Mouse (Mus musculus): ENCODE results near the gene 4933411K16Rik. TPM values are rescaled to one million over a fixed set of nuclear protein-coding genes. Genes with fewer than 3 reads are reported as not detected.

Gene 4933411K16Rik
- not detected in 2 replicates for polyA plus RNA-seq (2015; fragmentation: Nextera tagmentation; extraction: Ambion mirVana)

GRCm38 (mm10) chr19:42051948-42052347, at the start of gene 4933411K16Rik:
TSS of gene 4933411K16Rik (plus strand) at chr19:42052248.
- no peaks in the 10 kb centered on the region for H3K4me1 ChIP-seq (replicated peaks; ENCODE audit: control insufficient read depth, insufficient read depth, low read length)
- no peak for ATAC-seq (ENCODE audit: low read depth)
- H3K9ac ChIP-seq (ENCODE audit: low read length): no peak within 1 kb of the TSS
- H3K4me2 ChIP-seq (ENCODE audit: low read depth, low read length): no peak within 1 kb of the TSS
- H3K27ac ChIP-seq (ENCODE audit: low read length): no peak within 1 kb of the TSS
- no peaks in the 10 kb centered on the region for H3K27me3 ChIP-seq (ENCODE audit: control insufficient read depth, insufficient read depth, low read depth, low read length)
- H3K36me3 ChIP-seq (ENCODE audit: control insufficient read depth, insufficient read depth, low read length): no peaks in the 10 kb centered on the region
- WGBS: 77% methylated on average over 4 of the region's 4 CpGs
- H3K9me3 ChIP-seq (ENCODE audit: control insufficient read depth, low read length): no peaks in the 10 kb centered on the region
- no peak within 1 kb of the TSS for H3K4me3 ChIP-seq (ENCODE audit: low read length)

- Histone ChIP-seq H3K4me3 (ENCODE audit: low read length) (no peak overlapping the region), H3K9me3 (ENCODE audit: control insufficient read depth, low read length) (no peaks in the 10 kb centered on the region), H3K36me3 (ENCODE audit: control insufficient read depth, insufficient read depth, low read length) (no peaks in the 10 kb centered on the region), H3K27ac (ENCODE audit: low read length) (no peak overlapping the region), H3K27me3 (ENCODE audit: control insufficient read depth, insufficient read depth, low read depth, low read length) (no peaks in the 10 kb centered on the region), H3K4me2 (ENCODE audit: low read depth, low read length) (no peak overlapping the region), H3K9ac (ENCODE audit: low read length) (no peak overlapping the region), H3K4me1 (replicated peaks; ENCODE audit: control insufficient read depth, insufficient read depth, low read length) (peaks cover 21% of the 10 kb centered on the region)
- no peak for ATAC-seq (ENCODE audit: low read depth)
- WGBS: 65% methylated on average over 6 of the region's 6 CpGs
These were observed 47.8 kb upstream of the 4933411K16Rik start for GRCm38 (mm10) chr19:42004258-42004657.

- H3K4me3 ChIP-seq (ENCODE audit: low read length): no peak overlapping the region
- no peaks in the 10 kb centered on the region for H3K36me3 ChIP-seq (ENCODE audit: control insufficient read depth, insufficient read depth, low read length)
- H3K4me1 ChIP-seq (replicated peaks; ENCODE audit: control insufficient read depth, insufficient read depth, low read length): peaks cover 16% of the 10 kb centered on the region
- H3K9me3 ChIP-seq (ENCODE audit: control insufficient read depth, low read length): no peaks in the 10 kb centered on the region
- WGBS: 63% methylated on average over 3 of the region's 3 CpGs
- H3K27me3 ChIP-seq (ENCODE audit: control insufficient read depth, insufficient read depth, low read depth, low read length): no peaks in the 10 kb centered on the region
- ATAC-seq (ENCODE audit: low read depth): no peak
- H3K4me2 ChIP-seq (ENCODE audit: low read depth, low read length): no peak overlapping the region
- H3K9ac ChIP-seq (ENCODE audit: low read length): no peak overlapping the region
- H3K27ac ChIP-seq (ENCODE audit: low read length): no peak overlapping the region
These were observed 46.4 kb upstream of the 4933411K16Rik start for GRCm38 (mm10) chr19:42005616-42006015.

- H3K9me3 ChIP-seq (ENCODE audit: control insufficient read depth, low read length): no peaks in the 10 kb centered on the region
- no peak overlapping the region for H3K4me2 ChIP-seq (ENCODE audit: low read depth, low read length)
- no peaks in the 10 kb centered on the region for H3K27me3 ChIP-seq (ENCODE audit: control insufficient read depth, insufficient read depth, low read depth, low read length)
- no peak overlapping the region for H3K4me3 ChIP-seq (ENCODE audit: low read length)
- H3K36me3 ChIP-seq (ENCODE audit: control insufficient read depth, insufficient read depth, low read length): no peaks in the 10 kb centered on the region
- peaks cover 8% of the 10 kb centered on the region for H3K4me1 ChIP-seq (replicated peaks; ENCODE audit: control insufficient read depth, insufficient read depth, low read length)
- no peak overlapping the region for H3K27ac ChIP-seq (ENCODE audit: low read length)
- ATAC-seq (ENCODE audit: low read depth): no peak
- no peak overlapping the region for H3K9ac ChIP-seq (ENCODE audit: low read length)
- WGBS: 60% methylated on average over 8 of the region's 8 CpGs
These were observed 45.5 kb upstream of the 4933411K16Rik start for GRCm38 (mm10) chr19:42006568-42006967.

- no peaks in the 10 kb centered on the region for H3K9me3 ChIP-seq (ENCODE audit: control insufficient read depth, low read length)
- no peaks in the 10 kb centered on the region for H3K36me3 ChIP-seq (ENCODE audit: control insufficient read depth, insufficient read depth, low read length)
- ATAC-seq (ENCODE audit: low read depth): no peak
- H3K9ac ChIP-seq (ENCODE audit: low read length): no peak overlapping the region
- 52% methylated on average over 3 of the region's 3 CpGs for WGBS
- peaks cover 8% of the 10 kb centered on the region for H3K4me1 ChIP-seq (replicated peaks; ENCODE audit: control insufficient read depth, insufficient read depth, low read length)
- no peak overlapping the region for H3K4me3 ChIP-seq (ENCODE audit: low read length)
- no peak overlapping the region for H3K4me2 ChIP-seq (ENCODE audit: low read depth, low read length)
- no peak overlapping the region for H3K27ac ChIP-seq (ENCODE audit: low read length)
- H3K27me3 ChIP-seq (ENCODE audit: control insufficient read depth, insufficient read depth, low read depth, low read length): no peaks in the 10 kb centered on the region
These were observed 43.5 kb upstream of the 4933411K16Rik start for GRCm38 (mm10) chr19:42008586-42008985.

GRCm38 (mm10) chr19:42009067-42009466, 43.0 kb upstream of the 4933411K16Rik start:
- Histone ChIP-seq H3K36me3 (ENCODE audit: control insufficient read depth, insufficient read depth, low read length) (no peaks in the 10 kb centered on the region), H3K4me3 (ENCODE audit: low read length) (no peak overlapping the region), H3K27ac (ENCODE audit: low read length) (no peak overlapping the region), H3K27me3 (ENCODE audit: control insufficient read depth, insufficient read depth, low read depth, low read length) (no peaks in the 10 kb centered on the region), H3K4me1 (replicated peaks; ENCODE audit: control insufficient read depth, insufficient read depth, low read length) (peaks cover 8% of the 10 kb centered on the region), H3K9ac (ENCODE audit: low read length) (no peak overlapping the region), H3K9me3 (ENCODE audit: control insufficient read depth, low read length) (no peaks in the 10 kb centered on the region), H3K4me2 (ENCODE audit: low read depth, low read length) (no peak overlapping the region)
- 36% methylated on average over 7 of the region's 7 CpGs for WGBS
- ATAC-seq (ENCODE audit: low read depth): no peak

GRCm38 (mm10) chr19:42010436-42010835, 41.6 kb upstream of the 4933411K16Rik start:
- Histone ChIP-seq H3K27ac (ENCODE audit: low read length) (no peak overlapping the region), H3K4me1 (replicated peaks; ENCODE audit: control insufficient read depth, insufficient read depth, low read length) (peaks cover 3% of the 10 kb centered on the region), H3K27me3 (ENCODE audit: control insufficient read depth, insufficient read depth, low read depth, low read length) (no peaks in the 10 kb centered on the region), H3K36me3 (ENCODE audit: control insufficient read depth, insufficient read depth, low read length) (no peaks in the 10 kb centered on the region), H3K9me3 (ENCODE audit: control insufficient read depth, low read length) (no peaks in the 10 kb centered on the region), H3K9ac (ENCODE audit: low read length) (no peak overlapping the region), H3K4me2 (ENCODE audit: low read depth, low read length) (no peak overlapping the region), H3K4me3 (ENCODE audit: low read length) (no peak overlapping the region)
- WGBS: 73% methylated on average over 4 of the region's 4 CpGs
- ATAC-seq (ENCODE audit: low read depth): no peak

GRCm38 (mm10) chr19:42011123-42011522, 40.9 kb upstream of the 4933411K16Rik start:
- 76% methylated on average over 7 of the region's 7 CpGs for WGBS
- Histone ChIP-seq H3K4me3 (ENCODE audit: low read length) (no peak overlapping the region), H3K36me3 (ENCODE audit: control insufficient read depth, insufficient read depth, low read length) (no peaks in the 10 kb centered on the region), H3K4me1 (replicated peaks; ENCODE audit: control insufficient read depth, insufficient read depth, low read length) (peaks cover 3% of the 10 kb centered on the region), H3K27me3 (ENCODE audit: control insufficient read depth, insufficient read depth, low read depth, low read length) (no peaks in the 10 kb centered on the region), H3K4me2 (ENCODE audit: low read depth, low read length) (no peak overlapping the region), H3K9me3 (ENCODE audit: control insufficient read depth, low read length) (no peaks in the 10 kb centered on the region), H3K27ac (ENCODE audit: low read length) (no peak overlapping the region), H3K9ac (ENCODE audit: low read length) (no peak overlapping the region)
- ATAC-seq (ENCODE audit: low read depth): no peak

- Histone ChIP-seq H3K36me3 (ENCODE audit: control insufficient read depth, insufficient read depth, low read length) (no peaks in the 10 kb centered on the region), H3K27me3 (ENCODE audit: control insufficient read depth, insufficient read depth, low read depth, low read length) (no peaks in the 10 kb centered on the region), H3K4me1 (replicated peaks; ENCODE audit: control insufficient read depth, insufficient read depth, low read length) (peaks cover 20% of the 10 kb centered on the region), H3K4me2 (ENCODE audit: low read depth, low read length) (no peak overlapping the region), H3K4me3 (ENCODE audit: low read length) (no peak overlapping the region), H3K9me3 (ENCODE audit: control insufficient read depth, low read length) (no peaks in the 10 kb centered on the region), H3K27ac (ENCODE audit: low read length) (no peak overlapping the region), H3K9ac (ENCODE audit: low read length) (no peak overlapping the region)
- 70% methylated on average over 3 of the region's 3 CpGs for WGBS
- ATAC-seq (ENCODE audit: low read depth): no peak
These were observed 37.7 kb upstream of the 4933411K16Rik start for GRCm38 (mm10) chr19:42014231-42014825.

GRCm38 (mm10) chr19:42015001-42015400, 37.0 kb upstream of the 4933411K16Rik start:
- no peaks in the 10 kb centered on the region for H3K27me3 ChIP-seq (ENCODE audit: control insufficient read depth, insufficient read depth, low read depth, low read length)
- H3K4me2 ChIP-seq (ENCODE audit: low read depth, low read length): no peak overlapping the region
- H3K9ac ChIP-seq (ENCODE audit: low read length): no peak overlapping the region
- no peaks in the 10 kb centered on the region for H3K36me3 ChIP-seq (ENCODE audit: control insufficient read depth, insufficient read depth, low read length)
- no peaks in the 10 kb centered on the region for H3K9me3 ChIP-seq (ENCODE audit: control insufficient read depth, low read length)
- 62% methylated on average over 6 of the region's 6 CpGs for WGBS
- H3K4me1 ChIP-seq (replicated peaks; ENCODE audit: control insufficient read depth, insufficient read depth, low read length): peaks cover 24% of the 10 kb centered on the region
- ATAC-seq (ENCODE audit: low read depth): no peak
- H3K27ac ChIP-seq (ENCODE audit: low read length): no peak overlapping the region
- no peak overlapping the region for H3K4me3 ChIP-seq (ENCODE audit: low read length)

All from lung, embryonic 16.5 days (tissue).